Mouse (Mus musculus) embryonic facial prominence, embryonic 11.5 days (tissue): Measurements from ENCODE around the gene 1700013G24Rik. TPM values are rescaled to one million over a fixed set of nuclear protein-coding genes. Genes with fewer than 3 reads are reported as not detected.

ENCODE experiments used
- ATAC-seq: fragments of 200-750 bp; cut with Nextera tagmentation; replicated peaks from 2 replicates; pipeline ENCODE4 v1.8.0; 2017; ENCODE audit warnings: low read depth; ENCODE audit not compliant: insufficient number of reproducible peaks, low FRiP score, low TSS enrichment
- DNase-seq: peaks from one replicate; pipeline ENCODE4 v3.0.0-alpha.2; 2015; ENCODE audit warnings: low spot score
- H3K27ac ChIP-seq: fragments of 300-500 bp; sonication (generic); replicated peaks from 2 replicates; pipeline ENCODE4 v1.5.1; 2014; ENCODE audit warnings: mild to moderate bottlenecking, low read depth, low read length, control low read depth
- H3K27me3 ChIP-seq: fragments of 300-500 bp; sonication (generic); 2 replicates; pipeline ENCODE4 v1.6.1; 2014; ENCODE audit warnings: mild to moderate bottlenecking, low read length, moderate library complexity, mixed read lengths; ENCODE audit not compliant: control insufficient read depth, insufficient read depth
- H3K36me3 ChIP-seq: fragments of 300-500 bp; sonication (generic); replicated peaks from 2 replicates; pipeline ENCODE4 v1.6.1; 2014; ENCODE audit warnings: low read depth, mild to moderate bottlenecking, low read length, moderate library complexity, mixed read lengths; ENCODE audit not compliant: control insufficient read depth, insufficient read depth
- H3K4me1 ChIP-seq: fragments of 300-500 bp; sonication (generic); 2 replicates; pipeline ENCODE4 v1.6.1; 2014; ENCODE audit warnings: low read length, mixed read lengths; ENCODE audit not compliant: control insufficient read depth, insufficient read depth
- H3K4me2 ChIP-seq: fragments of 300-500 bp; sonication (generic); 2 replicates; pipeline ENCODE4 v1.6.1; 2014; ENCODE audit warnings: low read depth, mild to moderate bottlenecking, control low read depth, low read length, moderate library complexity
- H3K4me3 ChIP-seq: fragments of 300-500 bp; sonication (generic); 2 replicates; pipeline ENCODE4 v1.5.1; 2014; ENCODE audit warnings: low read depth, low read length, control low read depth
- H3K9ac ChIP-seq: fragments of 300-500 bp; sonication (generic); replicated peaks from 2 replicates; pipeline ENCODE4 v1.6.1; 2014; ENCODE audit warnings: mild to moderate bottlenecking, control low read depth, low read length
- H3K9me3 ChIP-seq: fragments of 300-500 bp; sonication (generic); replicated peaks from 2 replicates; pipeline ENCODE4 v1.6.1; 2016; ENCODE audit warnings: mild to moderate bottlenecking, low read length, inconsistent platforms, mixed read lengths; ENCODE audit not compliant: control insufficient read depth
- WGBS: fragments of 180-500 bp; shearing (Covaris S2); extraction: QIAGEN DNeasy Blood & Tissue Kit; methylation state at CpG from one replicate; pipeline ENCODE4 v1.1.7; 2014; 5-methylcytosine and 5-hydroxymethylcytosine counted together
- polyA plus RNA-seq: library from polyadenylated mRNA; unstranded; fragments of >200 nt; fragmentation: Nextera tagmentation; extraction: Ambion mirVana; gene quantifications from 2 replicates; pipeline ENCODE4 v1.2.1, GENCODE M21; 2014

Gene 1700013G24Rik
- polyA plus RNA-seq, 1 experiment from 2014 or later = not detected

DNA sequence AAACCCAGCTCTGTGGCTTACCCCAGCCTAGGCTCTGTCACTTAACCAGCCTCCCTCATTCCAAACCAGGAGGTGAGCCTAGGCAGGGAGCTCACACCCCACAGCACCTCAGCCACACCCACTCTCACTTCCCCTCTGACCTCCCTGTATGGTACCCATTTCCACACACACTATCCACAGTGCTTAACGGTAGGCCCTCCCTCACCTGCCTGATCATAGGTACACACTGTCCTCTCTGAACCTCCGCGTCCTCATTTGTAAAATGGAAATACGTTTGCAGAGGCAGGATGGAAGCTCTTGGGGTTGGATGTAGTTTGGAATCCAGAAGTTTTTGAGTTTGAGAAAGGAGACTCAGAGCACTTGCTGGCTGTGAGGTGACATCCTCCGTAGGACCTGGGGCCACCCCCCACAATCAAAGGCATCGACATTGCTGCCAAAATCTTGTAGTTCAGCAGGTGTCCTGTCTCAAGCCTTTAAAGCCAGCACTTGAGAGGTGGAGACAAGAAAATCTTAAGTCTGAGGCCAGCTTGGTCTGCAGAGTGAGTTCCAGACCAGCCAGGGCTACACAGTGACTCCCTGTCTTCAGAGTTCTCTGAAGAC, 42.5 kb downstream of the 1700013G24Rik start:
- DNase-seq (no peak), ATAC-seq (peak; percentile 45)
- Histone ChIP-seq H3K4me3 (no peak overlapping the region), H3K9ac (no peak overlapping the region), H3K9me3 (no peaks in the 10 kb centered on the region), H3K4me1 (peaks cover 15% of the 10 kb centered on the region), H3K27ac (peak overlapping the region; percentile 67; the same call in 1 of the 2 replicates), H3K4me2 (no peak overlapping the region), H3K36me3 (no peaks in the 10 kb centered on the region), H3K27me3 (no peaks in the 10 kb centered on the region)
- 56% methylated on average over 6 of the region's 6 CpGs for WGBS

DNA sequence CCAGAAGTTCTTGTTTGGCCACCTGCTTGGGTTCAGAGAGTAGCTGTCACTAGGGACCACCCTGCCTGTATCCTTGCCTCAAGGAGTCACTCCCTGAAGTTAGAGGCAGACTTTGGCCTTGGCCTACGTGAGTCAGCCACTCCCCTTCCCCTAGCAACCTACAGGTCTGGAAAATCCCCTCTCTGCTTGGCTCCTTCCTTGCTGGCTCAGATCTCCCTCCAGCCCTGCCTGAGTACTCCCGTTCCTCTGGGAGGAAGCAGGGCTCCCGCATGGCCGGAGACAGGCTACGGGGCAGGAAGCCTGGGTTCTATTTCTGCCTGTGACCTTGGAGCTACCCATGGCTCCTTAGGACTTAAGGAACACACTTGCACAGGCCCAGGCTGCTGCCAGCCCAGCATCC, 44.3 kb downstream of the 1700013G24Rik start:
- WGBS = 75% methylated on average over 5 of the region's 5 CpGs
- Histone ChIP-seq H3K4me2 (no peak overlapping the region), H3K9ac (no peak overlapping the region), H3K27me3 (no peaks in the 10 kb centered on the region), H3K27ac (peak overlapping the region; percentile 76), H3K4me3 (no peak overlapping the region), H3K9me3 (no peaks in the 10 kb centered on the region), H3K4me1 (peaks cover 15% of the 10 kb centered on the region), H3K36me3 (no peaks in the 10 kb centered on the region)
- no peak for ATAC-seq
- no peak for DNase-seq

DNA sequence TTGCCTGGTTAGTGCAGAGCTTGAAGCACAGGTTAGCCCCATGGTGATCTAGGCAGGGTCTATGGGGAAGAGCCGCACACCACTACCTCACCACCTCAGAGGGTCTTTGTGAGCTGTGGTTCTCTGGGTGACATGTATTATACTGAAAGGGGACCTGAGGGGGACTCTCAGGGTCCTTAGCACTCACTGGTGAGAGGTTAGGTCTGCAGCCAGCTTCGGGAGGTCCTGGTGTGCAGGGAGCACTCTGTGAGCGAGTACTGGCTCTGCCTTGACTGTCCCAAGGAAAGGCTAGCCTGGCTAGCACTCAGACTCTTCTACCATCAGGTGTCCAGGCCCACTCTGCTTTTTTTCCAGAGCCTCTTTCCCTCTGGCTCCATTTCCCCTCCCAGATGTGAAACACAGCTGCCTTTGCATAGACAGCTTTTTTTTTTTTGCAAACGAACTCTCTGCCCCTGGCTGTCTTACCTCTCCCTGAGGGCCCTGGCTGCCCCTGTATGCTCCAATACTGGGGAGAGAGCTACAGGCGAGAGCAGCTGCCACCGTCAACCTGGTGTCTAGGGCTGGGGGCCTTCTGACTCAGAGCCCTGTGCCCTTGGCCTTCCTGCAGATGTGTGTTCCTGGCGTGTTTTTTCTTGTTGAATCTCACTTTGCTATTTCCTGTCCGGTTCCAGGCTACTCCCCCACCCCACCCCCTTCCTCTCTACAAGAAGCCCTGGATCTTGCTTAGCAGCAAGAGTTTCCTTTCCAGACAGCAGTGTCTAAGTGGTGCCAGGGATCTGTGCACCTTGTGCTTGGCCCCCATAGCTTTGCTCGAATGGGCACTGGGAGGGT, 45.0 kb downstream of the 1700013G24Rik start:
- no peaks in the 10 kb centered on the region for H3K36me3 ChIP-seq
- ATAC-seq = no peak
- no peaks in the 10 kb centered on the region for H3K27me3 ChIP-seq
- peak; percentile 38 for DNase-seq
- peaks cover 15% of the 10 kb centered on the region for H3K4me1 ChIP-seq
- H3K4me3 ChIP-seq = no peak overlapping the region
- WGBS = 39% methylated on average over 9 of the region's 9 CpGs
- peak overlapping the region; percentile 30; the same call in 1 of the 2 replicates for H3K9ac ChIP-seq
- no peaks in the 10 kb centered on the region for H3K9me3 ChIP-seq
- H3K4me2 ChIP-seq = no peak overlapping the region
- H3K27ac ChIP-seq = peak overlapping the region; percentile 76

DNA sequence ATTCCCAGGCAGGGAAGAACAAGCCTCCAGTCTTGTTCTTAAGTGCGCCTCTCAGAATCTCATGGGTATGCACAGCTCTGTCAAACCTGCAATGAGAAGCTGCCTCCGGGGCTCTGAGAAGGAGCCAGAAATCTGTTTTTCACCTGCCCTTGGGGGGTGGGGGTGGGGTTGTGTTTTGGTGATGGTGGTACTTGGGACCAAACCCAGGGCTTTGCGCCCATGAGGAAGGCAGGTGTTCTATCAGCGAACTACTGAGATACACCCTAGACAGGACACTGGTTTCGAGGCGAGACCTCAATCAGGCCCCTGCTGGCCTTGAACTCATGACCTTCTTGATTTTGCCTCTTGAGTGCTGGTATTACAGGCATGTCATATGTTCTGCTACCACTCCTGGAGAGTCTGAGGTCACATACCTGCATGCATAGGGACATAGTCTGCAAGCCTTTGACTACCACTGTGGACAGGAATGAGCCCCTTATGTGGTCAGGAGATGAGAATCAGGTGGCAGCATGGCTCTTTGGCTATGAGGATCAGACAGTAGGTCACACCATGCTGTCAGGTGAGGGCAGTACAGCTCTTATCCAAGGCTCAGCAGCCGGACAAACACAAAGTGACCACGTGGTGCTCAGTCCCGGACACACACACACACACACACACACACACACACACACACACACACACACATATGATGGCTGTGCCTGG, 45.9 kb downstream of the 1700013G24Rik start:
- ATAC-seq (no peak), DNase-seq (no peak)
- Histone ChIP-seq H3K27me3 (no peaks in the 10 kb centered on the region), H3K9ac (no peak overlapping the region), H3K4me2 (no peak overlapping the region), H3K36me3 (no peaks in the 10 kb centered on the region), H3K27ac (0 out of 2 replicates have a peak overlapping the region, but pooled peaks have one; percentile 22), H3K4me3 (no peak overlapping the region), H3K4me1 (peaks cover 15% of the 10 kb centered on the region), H3K9me3 (no peaks in the 10 kb centered on the region)
- 78% methylated on average over 9 of the region's 9 CpGs for WGBS

DNA sequence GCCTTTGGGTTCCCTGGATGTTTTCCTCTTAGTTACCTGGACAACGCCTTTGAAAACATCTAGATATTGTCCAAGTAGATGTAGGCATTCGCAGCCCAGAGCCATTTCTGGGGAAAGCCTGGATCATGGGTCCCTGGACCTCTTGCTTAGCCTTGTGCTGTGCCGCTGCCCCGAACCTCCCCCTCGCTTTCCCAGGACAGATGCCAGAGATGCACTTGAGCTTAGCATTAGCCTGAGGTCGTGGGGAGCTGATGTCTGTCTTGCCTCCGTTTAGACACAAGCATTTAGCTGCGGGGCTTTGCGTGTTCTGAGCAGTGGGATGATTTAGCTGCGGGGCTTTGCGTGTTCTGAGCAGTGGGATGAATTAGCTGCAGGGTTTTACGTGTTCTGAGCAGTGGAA, 47.1 kb downstream of the 1700013G24Rik start:
- Histone ChIP-seq H3K4me3 (no peak overlapping the region), H3K4me2 (no peak overlapping the region), H3K9me3 (no peaks in the 10 kb centered on the region), H3K27me3 (no peaks in the 10 kb centered on the region), H3K36me3 (no peaks in the 10 kb centered on the region), H3K9ac (no peak overlapping the region), H3K4me1 (peaks cover 9% of the 10 kb centered on the region), H3K27ac (no peak overlapping the region)
- 82% methylated on average over 12 of the region's 12 CpGs for WGBS
- no peak for DNase-seq
- no peak for ATAC-seq

DNA sequence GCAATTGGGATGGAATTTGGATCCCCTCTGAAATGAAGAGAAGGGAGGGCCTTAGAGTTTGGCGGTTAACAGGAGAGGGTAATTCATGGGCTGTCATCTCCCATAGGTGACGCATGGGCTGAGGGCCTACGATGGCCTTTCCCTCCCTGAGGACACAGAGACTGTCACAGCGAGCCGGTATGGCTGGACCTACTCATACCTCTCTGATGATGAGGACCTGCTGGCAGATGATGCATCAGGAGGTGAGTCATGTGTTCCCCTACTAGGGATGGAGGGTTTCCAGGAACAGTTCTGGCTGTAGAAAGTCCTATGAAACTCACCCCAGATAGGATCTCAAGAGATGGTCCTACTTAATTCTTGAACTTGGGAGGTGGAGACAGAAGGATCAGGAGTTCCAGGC, 47.9 kb downstream of the 1700013G24Rik start:
- H3K4me1 ChIP-seq = peaks cover 9% of the 10 kb centered on the region
- H3K4me2 ChIP-seq = no peak overlapping the region
- H3K4me3 ChIP-seq = no peak overlapping the region
- 96% methylated on average over 5 of the region's 5 CpGs for WGBS
- no peaks in the 10 kb centered on the region for H3K36me3 ChIP-seq
- ATAC-seq (no peak), DNase-seq (no peak)
- H3K27ac ChIP-seq = no peak overlapping the region
- no peaks in the 10 kb centered on the region for H3K9me3 ChIP-seq
- H3K9ac ChIP-seq = no peak overlapping the region
- H3K27me3 ChIP-seq = no peaks in the 10 kb centered on the region

DNA sequence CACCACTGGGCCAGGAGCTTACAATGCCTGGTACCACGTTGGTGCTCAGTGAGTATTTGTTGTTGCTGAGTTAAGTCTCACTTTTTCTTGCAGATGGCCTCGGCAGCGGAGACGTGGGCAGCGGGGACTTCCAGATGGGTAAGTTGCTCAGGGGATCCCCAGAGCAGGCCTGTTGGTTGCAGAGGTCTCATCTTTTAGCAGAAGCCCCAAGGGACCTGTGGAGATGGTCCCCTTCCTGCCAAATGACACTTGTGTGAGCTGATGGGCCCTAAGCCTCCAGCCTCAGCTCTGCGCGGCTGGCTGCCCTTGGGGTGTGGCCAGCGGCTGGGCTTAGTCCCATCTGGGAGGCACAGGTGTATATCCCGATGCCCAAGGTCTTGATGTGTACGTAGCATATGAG, 49.1 kb downstream of the 1700013G24Rik start:
- Histone ChIP-seq H3K9ac (no peak overlapping the region), H3K27me3 (no peaks in the 10 kb centered on the region), H3K36me3 (no peaks in the 10 kb centered on the region), H3K27ac (no peak overlapping the region), H3K4me1 (peaks cover 9% of the 10 kb centered on the region), H3K4me3 (no peak overlapping the region), H3K9me3 (no peaks in the 10 kb centered on the region), H3K4me2 (no peak overlapping the region)
- DNase-seq (no peak), ATAC-seq (no peak)
- WGBS = 89% methylated on average over 10 of the region's 10 CpGs

DNA sequence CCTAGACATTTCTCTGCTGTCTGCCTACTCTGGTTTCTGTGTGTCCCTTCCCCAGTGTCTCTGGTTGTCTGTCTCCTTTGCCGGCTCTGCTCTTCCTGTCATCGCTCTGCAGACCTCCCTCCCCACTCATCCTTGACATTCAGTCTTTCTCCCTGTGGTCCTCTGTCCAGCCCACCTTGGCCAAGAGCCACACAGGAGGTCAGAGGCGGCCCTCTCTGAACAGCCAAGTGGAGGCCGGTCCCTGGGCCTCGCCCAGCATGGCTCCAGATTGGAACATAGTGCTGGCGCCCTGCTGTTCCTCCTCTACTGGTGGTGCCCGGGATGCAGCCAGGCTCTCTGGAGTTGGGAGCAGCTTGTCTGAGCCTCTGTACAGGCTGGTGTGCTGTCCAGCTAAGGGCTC, 49.7 kb downstream of the 1700013G24Rik start:
- Histone ChIP-seq H3K36me3 (no peaks in the 10 kb centered on the region), H3K4me2 (no peak overlapping the region), H3K9me3 (no peaks in the 10 kb centered on the region), H3K4me3 (no peak overlapping the region), H3K27ac (no peak overlapping the region), H3K4me1 (peaks cover 4% of the 10 kb centered on the region; the same call in 1 of the 2 replicates), H3K9ac (no peak overlapping the region), H3K27me3 (no peaks in the 10 kb centered on the region)
- DNase-seq (no peak), ATAC-seq (no peak)
- WGBS = 81% methylated on average over 7 of the region's 7 CpGs
